Mouse (Mus musculus): ENCODE data around the gene Pkmyt1. TPM values are rescaled to one million over a fixed set of nuclear protein-coding genes. Genes with fewer than 3 reads are reported as not detected.

The Pkmyt1 gene
- polyA plus RNA-seq (2017; shearing (Covaris generic)), result 57.3 TPM

GRCm38 (mm10) chr17:23725999-23726757 is at the start of gene Pkmyt1:
Gene Pkmyt1 (plus strand): TSS chr17:23726336.

GRCm38 (mm10) chr17:23677236-23677679 is 48.9 kb upstream of the Pkmyt1 start, which contains the start of gene Tnfrsf12a:
Gene Tnfrsf12a (minus strand): TSS chr17:23677468.

GRCm38 (mm10) chr17:23679127-23679835 is 46.9 kb upstream of the Pkmyt1 start, which contains the start of gene Cldn6:
Gene Cldn6 (plus strand): TSS chr17:23679249.

GRCm38 (mm10) chr17:23683856-23684672 is 42.1 kb upstream of the Pkmyt1 start, which contains the start of gene Cldn9:
Gene Cldn9 (minus strand): TSS chr17:23684026.

GRCm38 (mm10) chr17:23722376-23723125 is 3.6 kb upstream of the Pkmyt1 start, which contains the start of gene 1520401A03Rik:
Gene 1520401A03Rik (minus strand): TSS chr17:23722783.

GRCm38 (mm10) chr17:23740598-23741021 is 14.5 kb downstream of the Pkmyt1 start, which contains the start of gene Paqr4:
Gene Paqr4 (minus strand): TSS chr17:23740867.

GRCm38 (mm10) chr17:23745301-23746251 is 19.4 kb downstream of the Pkmyt1 start, which contains the start of gene Kremen2:
Gene Kremen2 (minus strand): TSS chr17:23745833.

GRCm38 (mm10) chr17:23771284-23772218 is 45.4 kb downstream of the Pkmyt1 start, which contains the start of gene Flywch1:
Gene Flywch1 (minus strand): TSS chr17:23771602.

GRCm38 (mm10) chr17:23785561-23786471 is 59.7 kb downstream of the Pkmyt1 start, which contains the start of gene Flywch2:
Gene Flywch2 (minus strand): TSS chr17:23786081.

Other genes with a start within 250 kb of the Pkmyt1 start
- gene Vmn2r117, start 246.6 kb upstream of the Pkmyt1 start, polyA plus RNA-seq (2017; shearing (Covaris generic)), result not detected
- 8.3 TPM for gene Zfp213, start 162.1 kb upstream of the Pkmyt1 start, polyA plus RNA-seq (2017; shearing (Covaris generic))
- gene Zfp13, start 126.8 kb upstream of the Pkmyt1 start, polyA plus RNA-seq (2017; shearing (Covaris generic)), result not detected
- 19.6 TPM for gene Zscan10, start 125.5 kb upstream of the Pkmyt1 start, polyA plus RNA-seq (2017; shearing (Covaris generic))
- not detected for gene Mmp25, start 81.1 kb upstream of the Pkmyt1 start, polyA plus RNA-seq (2017; shearing (Covaris generic))
- not detected for gene Bicdl2, start 65.8 kb upstream of the Pkmyt1 start, polyA plus RNA-seq (2017; shearing (Covaris generic))
- gene Hcfc1r1, start 52.7 kb upstream of the Pkmyt1 start, polyA plus RNA-seq (2017; shearing (Covaris generic)), result 46.7 TPM
- 35.4 TPM for gene Thoc6, start 52.5 kb upstream of the Pkmyt1 start, polyA plus RNA-seq (2017; shearing (Covaris generic))
- gene Tnfrsf12a, start 48.9 kb upstream of the Pkmyt1 start, polyA plus RNA-seq (2017; shearing (Covaris generic)), result 38.8 TPM
- gene Cldn6, start 47.1 kb upstream of the Pkmyt1 start, polyA plus RNA-seq (2017; shearing (Covaris generic)), result not detected
- not detected for gene Cldn9, start 42.3 kb upstream of the Pkmyt1 start, polyA plus RNA-seq (2017; shearing (Covaris generic))
- 0.27 TPM for gene 1520401A03Rik, start 3.6 kb upstream of the Pkmyt1 start, polyA plus RNA-seq (2017; shearing (Covaris generic))
- 1.00 TPM for gene Paqr4, start 14.5 kb downstream of the Pkmyt1 start, polyA plus RNA-seq (2017; shearing (Covaris generic))
- 0.81 TPM for gene Kremen2, start 19.5 kb downstream of the Pkmyt1 start, polyA plus RNA-seq (2017; shearing (Covaris generic))
- gene Flywch1, start 45.3 kb downstream of the Pkmyt1 start, polyA plus RNA-seq (2017; shearing (Covaris generic)), result 23.4 TPM
- gene Flywch2, start 59.7 kb downstream of the Pkmyt1 start, polyA plus RNA-seq (2017; shearing (Covaris generic)), result not detected
- gene Srrm2, start 64.2 kb downstream of the Pkmyt1 start, polyA plus RNA-seq (2017; shearing (Covaris generic)), result 1,111 TPM
- 324 TPM for gene Elob, start 102.8 kb downstream of the Pkmyt1 start, polyA plus RNA-seq (2017; shearing (Covaris generic))
- gene Prss33, start 109.7 kb downstream of the Pkmyt1 start, polyA plus RNA-seq (2017; shearing (Covaris generic)), result not detected
- not detected for gene Prss32, start 117.5 kb downstream of the Pkmyt1 start, polyA plus RNA-seq (2017; shearing (Covaris generic))
- gene Prss41, start 117.8 kb downstream of the Pkmyt1 start, polyA plus RNA-seq (2017; shearing (Covaris generic)), result not detected
- gene Prss21, start 141.7 kb downstream of the Pkmyt1 start, polyA plus RNA-seq (2017; shearing (Covaris generic)), result not detected
- gene Dcpp1, start 154.5 kb downstream of the Pkmyt1 start, polyA plus RNA-seq (2017; shearing (Covaris generic)), result not detected
- not detected for gene Dcpp2, start 154.5 kb downstream of the Pkmyt1 start, polyA plus RNA-seq (2017; shearing (Covaris generic))
- not detected for gene Dcpp3, start 191.1 kb downstream of the Pkmyt1 start, polyA plus RNA-seq (2017; shearing (Covaris generic))
- gene Sbp, start 215.3 kb downstream of the Pkmyt1 start, polyA plus RNA-seq (2017; shearing (Covaris generic)), result not detected
- gene Sbpl, start 228.9 kb downstream of the Pkmyt1 start, polyA plus RNA-seq (2017; shearing (Covaris generic)), result not detected